Mouse (Mus musculus): ENCODE measurements around the gene Myo6.

DNA sequence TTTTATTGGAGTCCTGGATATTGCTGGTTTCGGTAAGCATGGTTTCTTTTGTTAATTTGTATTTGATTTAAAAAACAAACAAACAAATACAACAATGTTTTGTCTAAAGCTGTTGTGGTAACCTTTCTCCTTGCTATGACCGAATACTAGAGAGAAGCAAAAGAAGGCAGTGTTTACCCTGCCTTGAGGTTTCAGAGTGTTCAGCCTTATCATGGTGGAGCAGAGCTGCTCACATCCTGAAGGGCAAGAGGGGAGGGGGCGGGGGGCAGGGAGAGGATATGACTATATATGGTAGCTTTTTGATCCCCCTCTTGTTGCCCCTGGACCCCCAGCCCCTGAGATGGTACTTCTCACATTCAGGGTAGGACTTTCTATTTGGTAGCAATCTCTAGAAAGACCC lies 96.1 kb downstream of the Myo6 start:
- no peak for TF ChIP-seq CTCF (IDR thresholded peaks at IDR 0.05; ENCODE audit: low read depth)
- TF ChIP-seq EP300 (IDR thresholded peaks at IDR 0.05; ENCODE audit: low read depth), result no peak

Data from liver, embryonic 14.5 days (tissue).